Mouse (Mus musculus) midbrain, embryonic 16.5 days (tissue): ENCODE results near the gene Olfr313. TPM values are rescaled to one million over a fixed set of nuclear protein-coding genes. Genes with fewer than 3 reads are reported as not detected.
"Not testable (repeated sequence)": the region's sequence is repeated elsewhere in the genome, so short reads cannot be mapped to it uniquely, and the experiment has no call there.

ENCODE experiments used
- ATAC-seq: fragments of 200-750 bp; cut with Nextera tagmentation; 2 replicates; pipeline ENCODE4 v1.8.0; 2017; ENCODE audit warnings: moderate TSS enrichment
- H3K27ac ChIP-seq: fragments of 300-500 bp; sonication (generic); 2 replicates; pipeline ENCODE4 v1.5.1; 2014; ENCODE audit warnings: mild to moderate bottlenecking, low read length, mixed read lengths
- H3K27me3 ChIP-seq: fragments of 300-500 bp; sonication (generic); 2 replicates; pipeline ENCODE4 v1.6.1; 2014; ENCODE audit warnings: low read depth, low read length, mixed read lengths; ENCODE audit not compliant: control insufficient read depth, insufficient read depth
- H3K36me3 ChIP-seq: fragments of 300-500 bp; sonication (generic); 2 replicates; pipeline ENCODE4 v1.6.1; 2014; ENCODE audit warnings: mild to moderate bottlenecking, low read length, moderate library complexity, mixed read lengths; ENCODE audit not compliant: control insufficient read depth, insufficient read depth
- H3K4me1 ChIP-seq: fragments of 300-500 bp; sonication (generic); 2 replicates; pipeline ENCODE4 v1.6.1; 2014; ENCODE audit warnings: mild to moderate bottlenecking, low read length, mixed read lengths; ENCODE audit not compliant: control insufficient read depth, insufficient read depth
- H3K4me2 ChIP-seq: fragments of 300-500 bp; sonication (generic); 2 replicates; pipeline ENCODE4 v1.6.1; 2014; ENCODE audit warnings: mild to moderate bottlenecking, low read length, mixed read lengths
- H3K4me3 ChIP-seq: fragments of 300-500 bp; sonication (generic); 2 replicates; pipeline ENCODE4 v1.5.1; 2014; ENCODE audit warnings: low read depth, mild to moderate bottlenecking, low read length, moderate library complexity, mixed read lengths
- H3K9ac ChIP-seq: fragments of 300-500 bp; sonication (generic); 2 replicates; pipeline ENCODE4 v1.6.1; 2014; ENCODE audit warnings: low read depth, low read length, mixed read lengths
- H3K9me3 ChIP-seq: fragments of 300-500 bp; sonication (generic); replicated peaks from 2 replicates; pipeline ENCODE4 v1.6.1; 2014; ENCODE audit warnings: mild to moderate bottlenecking, low read length, mixed read lengths; ENCODE audit not compliant: control insufficient read depth, poor library complexity, severe bottlenecking
- WGBS: fragments of 180-500 bp; shearing (Covaris S2); extraction: QIAGEN DNeasy Blood & Tissue Kit; methylation state at CpG from one replicate; pipeline ENCODE4 v1.1.7; 2014; 5-methylcytosine and 5-hydroxymethylcytosine counted together
- polyA plus RNA-seq: library from polyadenylated mRNA; unstranded; fragments of >200 nt; fragmentation: Nextera tagmentation; extraction: Ambion mirVana; gene quantifications from 2 replicates; pipeline ENCODE4 v1.2.1, GENCODE M21; 2015

Gene Olfr313
- polyA plus RNA-seq, result not detected in 2 replicates

- WGBS, result 64% methylated on average over 1 of the region's 1 CpGs
- not testable (repeated sequence) for H3K4me2 ChIP-seq, H3K27me3 ChIP-seq, H3K9me3 ChIP-seq, H3K4me1 ChIP-seq, H3K9ac ChIP-seq, ATAC-seq, H3K4me3 ChIP-seq, H3K36me3 ChIP-seq, H3K27ac ChIP-seq
These were observed at the start of gene Olfr313 for GRCm38 (mm10) chr11:58814700-58815099. Olfr313 (plus strand) TSS chr11:58815000.

GRCm38 (mm10) chr11:58772888-58773287, 41.9 kb upstream of the Olfr313 start, which contains the start of gene Olfr315:
Olfr315 (plus strand) TSS chr11:58773188.
- H3K27ac ChIP-seq, result no peak within 1 kb of the TSS
- H3K4me2 ChIP-seq, result no peak within 1 kb of the TSS
- no peaks in the 10 kb centered on the region for H3K27me3 ChIP-seq
- no peak within 1 kb of the TSS for H3K4me3 ChIP-seq
- H3K36me3 ChIP-seq, result no peaks in the 10 kb centered on the region
- H3K9ac ChIP-seq, result no peak within 1 kb of the TSS
- H3K9me3 ChIP-seq, result no peaks in the 10 kb centered on the region
- H3K4me1 ChIP-seq, result no peaks in the 10 kb centered on the region
- no peak for ATAC-seq

GRCm38 (mm10) chr11:58782480-58783089, 32.2 kb upstream of the Olfr313 start, which contains the start of gene Olfr314:
Olfr314 (plus strand) TSS chr11:58782952.
- Histone ChIP-seq H3K4me3 (no peak within 1 kb of the TSS), H3K36me3 (no peaks in the 10 kb centered on the region), H3K27me3 (no peaks in the 10 kb centered on the region), H3K4me1 (no peaks in the 10 kb centered on the region), H3K9ac (no peak within 1 kb of the TSS), H3K9me3 (no peaks in the 10 kb centered on the region), H3K4me2 (no peak within 1 kb of the TSS), H3K27ac (no peak within 1 kb of the TSS)
- 84% methylated on average over 6 of the region's 6 CpGs for WGBS
- ATAC-seq, result no peak

- no peaks in the 10 kb centered on the region for H3K27me3 ChIP-seq
- no peak overlapping the region for H3K4me2 ChIP-seq
- H3K9ac ChIP-seq, result no peak overlapping the region
- H3K9me3 ChIP-seq, result no peaks in the 10 kb centered on the region
- H3K27ac ChIP-seq, result no peak overlapping the region
- H3K4me1 ChIP-seq, result peaks cover under 1% of the 10 kb centered on the region; the same call in 1 of the 2 replicates
- no peaks in the 10 kb centered on the region for H3K36me3 ChIP-seq
- 86% methylated on average over 2 of the region's 2 CpGs for WGBS
- no peak for ATAC-seq
- H3K4me3 ChIP-seq, result no peak overlapping the region
These were observed 30.6 kb upstream of the Olfr313 start for GRCm38 (mm10) chr11:58784182-58784581.

- peaks cover 5% of the 10 kb centered on the region for H3K4me1 ChIP-seq
- H3K36me3 ChIP-seq, result no peaks in the 10 kb centered on the region
- no peak overlapping the region for H3K27ac ChIP-seq
- ATAC-seq, result no peak
- H3K27me3 ChIP-seq, result no peaks in the 10 kb centered on the region
- 88% methylated on average over 10 of the region's 10 CpGs for WGBS
- no peak overlapping the region for H3K9ac ChIP-seq
- no peak overlapping the region for H3K4me2 ChIP-seq
- H3K4me3 ChIP-seq, result no peak overlapping the region
- no peaks in the 10 kb centered on the region for H3K9me3 ChIP-seq
These were observed 27.1 kb upstream of the Olfr313 start for GRCm38 (mm10) chr11:58787651-58788050.

GRCm38 (mm10) chr11:58788346-58788745, 26.5 kb upstream of the Olfr313 start:
- Histone ChIP-seq H3K27ac (no peak overlapping the region), H3K4me3 (no peak overlapping the region), H3K4me1 (peaks cover 5% of the 10 kb centered on the region), H3K27me3 (no peaks in the 10 kb centered on the region), H3K36me3 (no peaks in the 10 kb centered on the region), H3K4me2 (no peak overlapping the region), H3K9me3 (no peaks in the 10 kb centered on the region), H3K9ac (no peak overlapping the region)
- ATAC-seq, result no peak
- 86% methylated on average over 8 of the region's 8 CpGs for WGBS

GRCm38 (mm10) chr11:58789532-58789931, 25.3 kb upstream of the Olfr313 start:
- no peak; the same call in 1 of the 2 replicates for ATAC-seq
- H3K27ac ChIP-seq, result no peak overlapping the region
- H3K9ac ChIP-seq, result no peak overlapping the region
- no peaks in the 10 kb centered on the region for H3K9me3 ChIP-seq
- H3K27me3 ChIP-seq, result no peaks in the 10 kb centered on the region
- no peaks in the 10 kb centered on the region for H3K36me3 ChIP-seq
- peaks cover 5% of the 10 kb centered on the region for H3K4me1 ChIP-seq
- H3K4me3 ChIP-seq, result no peak overlapping the region
- 0 out of 2 replicates have a peak overlapping the region, but pooled peaks have one; percentile 1 for H3K4me2 ChIP-seq
- WGBS, result 12% methylated on average over 3 of the region's 3 CpGs

GRCm38 (mm10) chr11:58790053-58790452, 24.7 kb upstream of the Olfr313 start:
- WGBS, result 56% methylated on average over 2 of the region's 2 CpGs
- no peak for ATAC-seq
- no peaks in the 10 kb centered on the region for H3K27me3 ChIP-seq

GRCm38 (mm10) chr11:58790646-58791045, 24.2 kb upstream of the Olfr313 start:
- H3K9ac ChIP-seq, result no peak overlapping the region
- no peaks in the 10 kb centered on the region for H3K36me3 ChIP-seq
- no peak for ATAC-seq
- no peaks in the 10 kb centered on the region for H3K9me3 ChIP-seq
- H3K27me3 ChIP-seq, result no peaks in the 10 kb centered on the region
- peaks cover 5% of the 10 kb centered on the region for H3K4me1 ChIP-seq
- H3K4me2 ChIP-seq, result no peak overlapping the region
- 84% methylated on average over 6 of the region's 6 CpGs for WGBS
- no peak overlapping the region for H3K27ac ChIP-seq
- no peak overlapping the region for H3K4me3 ChIP-seq

More at GRCm38 (mm10) chr11:58790053-58790452, 24.7 kb upstream of the Olfr313 start:
- H3K9me3 ChIP-seq, result no peaks in the 10 kb centered on the region
- H3K4me1 ChIP-seq, result peaks cover 5% of the 10 kb centered on the region
- H3K4me3 ChIP-seq, result no peak overlapping the region
- no peaks in the 10 kb centered on the region for H3K36me3 ChIP-seq
- H3K9ac ChIP-seq, result no peak overlapping the region
- no peak overlapping the region for H3K4me2 ChIP-seq
- no peak overlapping the region for H3K27ac ChIP-seq
